Mouse (Mus musculus) left cerebral cortex, adult 18-20 months (tissue): ENCODE measurements around the gene Dbh. TPM values are rescaled to one million over a fixed set of nuclear protein-coding genes. Genes with fewer than 3 reads are reported as not detected.

ENCODE experiments used
- DNase-seq, 2 experiments: peaks; one replicate each; pipeline ENCODE4 v3.0.0; 2021 to 2022; ENCODE audit warnings: low spot score in 2 of 2, mixed read lengths in 1 of 2
- total RNA-seq, 2 experiments: library from RNA; stranded (reverse); gene quantifications; 2 replicates each; pipeline ENCODE4 v1.2.3; 2021

Gene Dbh
- total RNA-seq, 2 experiments from 2014 or later = 0.23 to 0.26 TPM

DNA sequence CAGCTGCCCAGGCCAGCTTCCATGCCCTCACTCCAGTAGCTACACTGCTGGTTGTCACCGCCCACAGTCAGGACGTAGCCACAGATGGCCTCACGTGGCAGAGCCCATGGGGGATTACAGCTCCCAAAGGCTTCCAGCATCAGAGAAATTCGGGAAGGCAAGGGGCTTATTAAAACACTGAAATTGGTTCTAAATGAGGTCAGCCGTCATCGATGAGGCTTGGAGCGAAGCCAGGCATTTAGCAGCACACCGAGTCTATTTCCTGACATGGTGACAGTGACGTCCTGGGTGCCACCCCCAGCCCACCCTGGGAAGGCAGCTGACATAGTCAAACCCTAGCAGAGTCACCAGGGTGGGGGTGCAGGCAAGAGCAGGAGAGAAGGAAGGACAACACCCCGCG is 2.4 kb upstream of the Dbh start:
- DNase-seq = no peak

- peak; percentile 45 to 55 for DNase-seq
Observed at GRCm38 (mm10) chr2:27163851-27164250, 1.2 kb upstream of the Dbh start.

- DNase-seq = no peak
Observed at GRCm38 (mm10) chr2:27166074-27166473, 1.0 kb downstream of the Dbh start.

- DNase-seq = peak in 1 of 2 experiments; percentile 38
Observed at GRCm38 (mm10) chr2:27166999-27167398, 2.0 kb downstream of the Dbh start.

- no peak for DNase-seq
Observed at GRCm38 (mm10) chr2:27174242-27174641, 9.2 kb downstream of the Dbh start.

- DNase-seq = no peak
Observed at GRCm38 (mm10) chr2:27175696-27176267, 10.7 kb downstream of the Dbh start.

GRCm38 (mm10) chr2:27179101-27179500 is 14.1 kb downstream of the Dbh start:
- no peak for DNase-seq

GRCm38 (mm10) chr2:27181907-27182306 is 16.9 kb downstream of the Dbh start:
- DNase-seq = no peak

DNA sequence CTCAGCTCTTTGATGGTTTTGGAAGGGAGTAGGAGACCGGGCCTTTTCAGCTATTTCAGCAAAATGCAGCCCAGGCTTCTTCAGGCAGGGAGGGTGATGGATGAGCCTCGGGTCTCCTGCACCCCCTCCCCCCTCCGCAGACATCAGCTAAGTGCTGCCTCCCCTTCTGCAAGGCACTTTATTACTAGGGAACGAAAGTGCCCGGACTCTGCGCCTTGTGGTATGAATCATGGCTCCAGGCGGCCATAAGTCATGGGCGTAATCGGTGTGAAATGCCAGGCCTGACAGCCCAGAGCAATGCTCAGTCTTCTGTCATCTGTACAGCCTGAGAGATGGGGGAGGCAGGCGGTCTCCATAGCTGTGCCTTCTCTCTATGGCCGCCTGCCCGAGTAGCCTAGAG is 18.7 kb downstream of the Dbh start:
- no peak for DNase-seq

DNA sequence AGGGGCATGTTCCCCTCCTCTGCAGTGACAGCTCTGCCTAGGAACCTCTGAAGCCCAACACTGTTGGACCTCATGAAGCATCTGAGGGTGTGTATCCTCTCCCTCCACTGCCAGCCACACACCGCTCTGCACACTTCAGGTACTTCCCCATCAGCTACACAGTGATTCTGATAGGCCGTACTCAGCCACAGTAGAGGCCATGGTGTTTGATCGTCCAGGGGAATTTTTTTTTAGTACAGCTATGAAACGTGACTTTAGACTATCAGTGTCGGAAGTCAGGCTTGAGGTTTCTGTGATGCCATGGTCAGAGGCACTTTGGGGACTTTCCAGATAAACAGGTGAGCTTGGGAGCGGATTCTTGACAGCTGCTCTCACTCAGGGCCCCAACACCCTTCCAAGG is 22.5 kb downstream of the Dbh start:
- DNase-seq = no peak

DNA sequence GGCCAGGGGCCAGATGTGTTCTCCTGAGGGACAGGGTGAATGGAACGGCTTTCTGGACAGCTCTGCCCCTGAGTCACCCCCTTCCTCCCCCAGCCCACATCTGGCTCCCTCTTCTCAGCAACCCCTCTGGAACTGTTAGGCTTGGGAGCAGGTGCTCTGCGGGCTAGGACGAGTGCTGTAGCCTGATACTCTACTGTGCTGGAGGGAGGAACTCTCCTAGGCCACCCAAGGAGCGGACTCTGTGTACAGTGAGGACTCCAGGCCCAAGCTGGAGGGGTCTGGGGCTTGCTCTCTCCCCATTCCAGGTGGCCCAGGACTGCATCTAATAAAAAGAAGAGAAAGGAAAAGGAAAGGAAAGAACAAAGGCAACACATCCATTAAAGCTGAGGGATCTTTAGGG is 25.0 kb downstream of the Dbh start:
- no peak for DNase-seq

DNA sequence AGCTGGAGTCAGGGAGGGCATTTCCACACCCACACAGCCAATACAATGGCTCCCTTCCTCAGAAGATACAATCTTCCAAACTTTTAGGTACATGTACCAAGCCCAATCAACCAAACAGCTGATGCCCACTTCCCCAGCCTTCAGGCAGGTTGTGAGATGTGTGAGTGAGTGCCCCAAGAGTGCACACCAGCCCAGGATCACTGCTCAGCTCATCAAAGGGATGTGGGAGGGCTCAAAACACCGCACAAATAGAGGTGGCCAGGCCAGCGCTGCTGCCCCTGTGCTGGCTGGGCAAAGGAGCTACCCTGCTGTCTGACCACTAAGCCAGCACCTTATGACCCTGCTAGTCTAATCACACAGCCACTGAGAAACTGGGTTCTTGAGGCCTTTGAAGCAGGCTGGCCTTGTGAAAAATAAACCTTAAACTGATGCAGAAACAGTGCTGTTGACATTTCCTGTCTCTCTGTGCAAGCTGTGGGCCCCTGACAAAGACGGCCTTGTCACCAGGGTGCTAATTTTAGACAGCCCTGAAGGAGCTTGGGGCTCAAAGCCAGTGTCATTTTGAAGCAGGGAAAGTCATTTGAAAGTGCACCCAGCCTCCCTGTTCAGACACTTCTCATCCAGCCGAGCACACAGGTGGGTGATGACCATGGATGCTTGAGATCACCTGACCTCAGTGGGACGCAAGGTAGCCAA is 33.7 kb downstream of the Dbh start:
- no peak for DNase-seq

DNA sequence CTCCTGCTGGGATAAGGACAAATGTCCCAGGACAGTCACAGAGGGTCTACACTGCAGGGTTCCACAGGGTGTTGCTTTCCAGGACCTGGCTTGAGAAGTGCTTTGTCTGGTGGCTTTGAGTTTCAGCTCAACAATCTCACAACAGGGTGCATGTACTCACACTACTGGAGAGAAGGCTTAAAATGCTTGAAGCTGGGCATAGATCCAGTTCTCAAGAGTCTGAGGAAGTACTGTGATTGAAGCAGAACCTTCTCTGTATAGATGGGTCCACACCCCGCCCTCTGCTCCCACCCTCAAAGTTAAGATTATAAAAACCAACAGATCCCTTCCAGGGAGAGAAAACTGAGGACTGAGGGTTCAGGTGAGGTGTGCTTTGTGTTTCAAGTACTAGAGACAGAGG is 35.6 kb downstream of the Dbh start:
- DNase-seq = no peak

- no peak for DNase-seq
Observed at GRCm38 (mm10) chr2:27205666-27206065, 40.6 kb downstream of the Dbh start.

DNA sequence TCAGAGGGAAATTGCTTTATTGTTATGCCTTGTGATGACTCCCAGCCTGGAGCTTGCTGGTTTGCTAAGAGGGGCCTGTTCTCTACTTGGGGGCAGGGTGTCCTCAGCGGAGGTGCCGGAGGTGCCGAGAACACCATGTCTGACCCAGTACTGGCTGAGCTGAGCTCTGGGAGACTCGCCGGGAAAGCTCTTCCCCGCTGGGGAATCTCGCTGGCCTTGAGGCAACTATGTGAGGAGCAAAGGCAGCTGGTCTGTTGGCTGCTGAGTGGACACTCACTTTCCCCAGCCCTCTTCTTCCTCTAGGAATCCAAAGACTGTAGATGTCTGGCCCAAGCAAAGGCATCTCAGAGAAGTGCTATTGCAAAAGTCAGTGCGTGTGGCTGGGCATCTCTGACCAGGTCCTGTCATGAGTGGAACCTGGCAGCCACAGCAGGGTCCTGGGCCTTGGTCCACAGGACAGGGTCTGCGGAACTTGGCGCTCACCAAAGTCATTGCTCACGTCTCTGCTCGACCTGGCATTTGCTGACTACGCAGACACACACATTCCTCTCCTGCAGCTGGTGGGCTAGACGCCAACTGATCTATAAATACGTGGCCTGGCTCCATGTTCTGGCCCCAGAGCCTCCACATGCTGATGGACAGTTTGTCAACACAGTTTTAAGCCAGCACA is 41.2 kb downstream of the Dbh start:
- DNase-seq = no peak

DNA sequence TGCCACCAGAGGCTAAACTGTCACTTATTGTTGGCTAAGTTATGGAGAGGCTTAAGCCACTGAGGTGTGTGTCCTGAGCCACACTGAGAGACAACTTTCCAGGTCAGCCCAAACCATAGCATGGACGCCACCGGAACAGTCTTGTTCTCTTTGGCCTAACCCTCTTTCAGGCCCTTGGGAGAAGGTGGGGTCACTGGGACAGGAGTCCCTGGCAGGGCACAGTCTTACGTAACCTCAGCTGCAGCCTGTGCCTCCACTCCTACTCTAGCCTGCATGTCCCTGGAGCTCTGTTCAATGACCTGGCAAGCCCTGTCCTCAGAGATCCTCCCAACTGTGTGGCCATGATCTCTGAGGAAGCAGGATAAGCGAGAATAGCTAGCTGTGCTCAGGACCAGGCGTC is 42.1 kb downstream of the Dbh start:
- no peak for DNase-seq

DNA sequence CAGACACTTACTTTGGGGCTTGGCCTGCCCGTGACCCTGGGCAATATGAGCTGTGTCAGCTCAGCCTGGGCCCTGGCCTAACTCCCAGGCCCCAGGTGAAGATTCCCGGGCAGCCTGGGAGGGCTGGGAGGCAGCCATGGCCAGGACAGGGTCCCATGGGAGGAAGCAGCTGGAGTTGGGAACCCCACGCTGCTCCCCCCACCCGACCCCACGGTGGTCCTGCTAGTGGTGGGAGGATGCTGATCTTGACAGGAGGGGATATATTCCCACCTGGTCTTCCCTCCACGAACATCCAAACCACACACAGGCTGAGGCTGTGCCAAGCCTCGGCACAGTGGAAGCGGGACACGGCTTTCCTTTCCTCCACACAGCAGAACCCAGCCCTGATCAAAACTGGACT is 44.3 kb downstream of the Dbh start:
- DNase-seq = no peak

DNA sequence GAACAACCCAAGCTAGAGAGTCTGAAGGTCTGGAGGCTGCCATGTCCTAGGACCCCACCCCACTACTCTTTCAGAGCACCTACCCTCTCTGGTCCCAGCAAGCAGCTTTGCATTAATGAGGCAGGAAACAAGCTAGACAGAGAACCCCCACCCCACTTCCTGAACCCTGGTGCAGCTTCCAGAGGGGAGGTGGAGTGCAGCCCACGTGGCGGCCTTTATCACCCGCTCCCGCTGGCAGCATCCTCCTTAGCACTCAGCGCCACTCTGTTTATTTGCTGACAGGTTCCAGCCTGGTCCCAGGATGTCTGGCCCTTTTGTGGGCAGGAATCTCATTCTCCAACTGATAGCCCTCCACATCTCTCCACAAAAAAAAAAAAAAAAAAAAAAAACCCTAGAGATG is 44.8 kb downstream of the Dbh start:
- no peak for DNase-seq

GRCm38 (mm10) chr2:27210255-27210654 is 45.2 kb downstream of the Dbh start:
- DNase-seq = no peak

DNA sequence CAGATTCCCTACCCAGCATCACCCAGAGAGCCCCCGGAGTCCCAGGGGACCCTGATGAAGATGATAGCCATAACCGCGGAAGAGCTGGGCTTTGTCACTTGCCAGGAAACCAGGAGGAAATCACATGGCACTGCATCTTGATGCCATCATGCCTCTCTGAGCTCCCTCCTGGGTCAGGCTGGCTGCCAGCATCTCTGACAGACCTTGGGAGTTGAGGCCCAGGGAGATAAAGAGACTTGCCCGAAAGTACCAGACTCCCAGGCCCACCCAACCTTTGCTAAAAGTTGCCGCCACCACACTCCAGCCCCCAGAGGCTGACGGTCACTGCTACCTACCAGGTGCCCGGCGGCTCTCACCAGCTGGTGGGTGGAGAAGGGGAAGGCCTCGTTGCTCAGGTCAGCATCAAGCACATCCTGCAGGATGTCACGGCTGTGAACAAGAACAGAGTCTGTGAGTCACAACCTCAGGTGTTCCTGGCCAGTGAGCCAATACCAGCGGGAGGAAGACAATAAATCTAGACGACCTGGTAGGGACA is 45.7 kb downstream of the Dbh start:
- no peak for DNase-seq

DNA sequence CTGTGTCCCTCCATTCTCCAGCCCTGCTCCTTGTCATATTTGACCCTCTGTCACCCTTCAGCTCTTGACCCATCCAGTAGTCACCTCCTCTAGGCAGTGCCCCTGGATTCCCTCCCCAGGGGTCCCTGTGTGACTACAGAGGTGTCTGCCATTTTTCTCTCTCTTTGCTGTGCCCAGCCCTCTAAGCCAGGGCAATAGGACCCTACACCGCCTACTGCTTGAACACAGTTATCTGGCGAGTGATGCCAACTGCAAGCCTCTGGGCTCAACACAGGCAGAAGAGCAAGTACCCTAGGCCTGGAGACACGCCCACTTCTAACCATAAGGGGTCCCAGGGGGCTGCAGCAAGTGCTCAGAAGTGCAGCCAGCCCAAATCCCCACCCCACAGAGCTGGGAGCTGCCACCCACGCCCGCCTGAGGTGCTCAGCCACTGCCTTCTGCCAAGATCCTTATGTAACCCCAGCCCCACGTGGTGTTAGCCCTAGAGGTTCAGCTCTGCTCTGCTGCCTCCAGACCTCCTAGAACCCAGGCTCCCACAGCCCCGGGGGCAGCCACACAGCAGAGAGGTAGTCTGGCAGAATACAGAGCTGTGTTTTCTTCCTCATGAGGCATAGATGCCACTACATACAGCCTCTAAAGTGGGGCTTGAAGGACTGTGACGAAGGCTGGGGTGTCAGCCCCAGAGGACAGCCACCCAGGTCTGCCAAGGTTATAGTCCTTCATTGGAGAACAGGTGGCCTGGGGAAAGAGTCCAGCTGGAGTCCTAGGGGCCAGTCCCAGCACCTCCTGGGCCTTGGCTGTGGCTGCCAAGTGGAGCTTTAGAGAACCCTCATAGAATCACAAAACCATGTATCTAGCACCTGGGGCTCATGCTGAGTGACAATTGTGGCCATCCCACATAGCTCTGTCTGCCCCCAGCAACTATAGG is 47.2 kb downstream of the Dbh start:
- peak; percentile 74 to 84 for DNase-seq
